Comparison of ENCODE assay signal across 8 mouse cellular contexts in genomic region chr7:35584786-35585190, GRCm38 (mm10). TPM values are rescaled to one million over a fixed set of nuclear protein-coding genes. Genes with fewer than 3 reads are reported as not detected.
A peak's percentile ranks its signal among the peaks of the same experiment; 100 is the strongest.
DNase-seq lines count a peak whose midpoint lies in the region; ATAC-seq lines count a peak whose summit lies in the region.

No protein-coding gene starts in this region.

- H3K4me1 ChIP-seq in embryonic facial prominence, embryonic 13.5 days: peaks cover 39% of the 10 kb centered on the region
- peaks cover 18% of the 10 kb centered on the region for H3K4me1 ChIP-seq in hindbrain, embryonic 14.5 days (replicated peaks; ENCODE audit: control insufficient read depth, insufficient read depth, low read length)
- peaks cover 48% of the 10 kb centered on the region for H3K4me1 ChIP-seq in liver, embryonic 16.5 days (ENCODE audit: control insufficient read depth, low read depth, low read length)
- H3K4me1 ChIP-seq in neural tube, embryonic 14.5 days (ENCODE audit: control insufficient read depth, insufficient read depth, low read length): peaks cover 21% of the 10 kb centered on the region

- no peak overlapping the region for H3K27ac ChIP-seq in embryonic facial prominence, embryonic 13.5 days
- no peak overlapping the region for H3K27ac ChIP-seq in hindbrain, embryonic 14.5 days
- no peak overlapping the region for H3K27ac ChIP-seq in liver, embryonic 16.5 days (ENCODE audit: low read length)
- no peak overlapping the region for H3K27ac ChIP-seq in neural tube, embryonic 14.5 days (ENCODE audit: low read depth, low read length)

- peaks cover 40% of the 10 kb centered on the region for H3K27me3 ChIP-seq in embryonic facial prominence, embryonic 13.5 days
- H3K27me3 ChIP-seq in hindbrain, embryonic 14.5 days (ENCODE audit: control insufficient read depth, insufficient read depth, low read length): peaks cover 32% of the 10 kb centered on the region
- peaks cover 35% of the 10 kb centered on the region for H3K27me3 ChIP-seq in liver, embryonic 16.5 days (ENCODE audit: control insufficient read depth, insufficient read depth, low read depth, low read length)
- peaks cover 19% of the 10 kb centered on the region for H3K27me3 ChIP-seq in neural tube, embryonic 14.5 days (ENCODE audit: control insufficient read depth, insufficient read depth, low read length)

- no peaks in the 10 kb centered on the region for H3K9me3 ChIP-seq in embryonic facial prominence, embryonic 13.5 days
- no peaks in the 10 kb centered on the region for H3K9me3 ChIP-seq in hindbrain, embryonic 14.5 days (ENCODE audit: control insufficient read depth, low read length)
- H3K9me3 ChIP-seq in liver, embryonic 16.5 days (replicated peaks; ENCODE audit: control insufficient read depth, low read length): no peaks in the 10 kb centered on the region
- H3K9me3 ChIP-seq in neural tube, embryonic 14.5 days (ENCODE audit: control insufficient read depth, low read length): no peaks in the 10 kb centered on the region

- under 1% methylated on average over 50 of the region's 50 CpGs for WGBS in embryonic facial prominence, embryonic 13.5 days
- WGBS in hindbrain, embryonic 14.5 days: under 1% methylated on average over 44 of the region's 50 CpGs
- under 1% methylated on average over 50 of the region's 50 CpGs for WGBS in liver, embryonic 16.5 days (ENCODE audit: insufficient replicate concordance)
- 1% methylated on average over 45 of the region's 50 CpGs for WGBS in neural tube, embryonic 14.5 days

- H3K4me3 ChIP-seq in embryonic facial prominence, embryonic 13.5 days: peak overlapping the region; percentile 69
- H3K4me3 ChIP-seq in hindbrain, embryonic 14.5 days (replicated peaks; ENCODE audit: low read length): peak overlapping the region; percentile 68
- peak overlapping the region; percentile 90 for H3K4me3 ChIP-seq in liver, embryonic 16.5 days (ENCODE audit: low read depth, low read length)
- H3K4me3 ChIP-seq in neural tube, embryonic 14.5 days (ENCODE audit: low read depth, low read length): peak overlapping the region; percentile 94

- peak overlapping the region; percentile 100 for H3K4me2 ChIP-seq in embryonic facial prominence, embryonic 13.5 days
- H3K4me2 ChIP-seq in hindbrain, embryonic 14.5 days (replicated peaks): peak overlapping the region; percentile 99
- H3K4me2 ChIP-seq in liver, embryonic 16.5 days (ENCODE audit: low read depth, low read length): peak overlapping the region; percentile 100
- H3K4me2 ChIP-seq in neural tube, embryonic 14.5 days (ENCODE audit: low read depth, low read length): peak overlapping the region; percentile 100

- peak overlapping the region; percentile 69 for H3K9ac ChIP-seq in embryonic facial prominence, embryonic 13.5 days
- peak overlapping the region; percentile 45 for H3K9ac ChIP-seq in hindbrain, embryonic 14.5 days
- H3K9ac ChIP-seq in liver, embryonic 16.5 days (ENCODE audit: low read depth, low read length): peak overlapping the region; percentile 65
- H3K9ac ChIP-seq in neural tube, embryonic 14.5 days (replicated peaks; ENCODE audit: low read depth, low read length): peak overlapping the region; percentile 44

- peak; percentile 65 for DNase-seq in CD4-positive, CD25-positive, alpha-beta regulatory T cell, adult 2 months (ENCODE audit: low read depth, low spot score)
- peak; percentile 29 to 43 for DNase-seq in CD8-positive naive resting alpha-beta T cell, adult 2 months (ENCODE audit: low read depth in 2 of 2, low spot score in 2 of 2)
- DNase-seq in hindbrain, embryonic 14.5 days (ENCODE audit: low spot score): no peak

- no peak for ATAC-seq in CD4-positive, CD25-positive, alpha-beta regulatory T cell, adult 4 months
- ATAC-seq in embryonic facial prominence, embryonic 13.5 days (ENCODE audit: insufficient number of reproducible peaks, insufficient read depth, low FRiP score, low TSS enrichment, low read depth): no peak
- ATAC-seq in hindbrain, embryonic 14.5 days (ENCODE audit: low FRiP score): no peak
- no peak for ATAC-seq in liver, embryonic 16.5 days (ENCODE audit: low read depth)
- ATAC-seq in neural tube, embryonic 14.5 days (ENCODE audit: low read depth): no peak
- no peak for ATAC-seq in activated CD4-positive, CD25-positive, alpha-beta regulatory T cell, adult 4 months

- no peaks in the 10 kb centered on the region for H3K36me3 ChIP-seq in embryonic facial prominence, embryonic 13.5 days
- H3K36me3 ChIP-seq in hindbrain, embryonic 14.5 days (replicated peaks; ENCODE audit: control insufficient read depth, insufficient read depth): no peaks in the 10 kb centered on the region
- no peaks in the 10 kb centered on the region for H3K36me3 ChIP-seq in liver, embryonic 16.5 days (ENCODE audit: control insufficient read depth, insufficient read depth)
- no peaks in the 10 kb centered on the region for H3K36me3 ChIP-seq in neural tube, embryonic 14.5 days (ENCODE audit: control insufficient read depth, insufficient read depth, low read length)

RNA-seq across cellular contexts. Expression of gene Rgs9bp, which starts 0.6 kb away (rescaled TPM):
- polyA plus RNA-seq in CD4-positive, CD25-positive, alpha-beta regulatory T cell, adult 4 months (2017; shearing (Covaris generic)): not detected
- polyA plus RNA-seq in embryonic facial prominence, embryonic 13.5 days (2015; fragmentation: Nextera tagmentation; extraction: Ambion mirVana): 0.26 and 0.28 TPM in 2 replicates
- polyA plus RNA-seq in hindbrain, embryonic 14.5 days (2014; fragmentation: Nextera tagmentation; extraction: Ambion mirVana): 0.04 and 0.17 TPM in 2 replicates
- polyA plus RNA-seq in liver, embryonic 16.5 days (2015; fragmentation: Nextera tagmentation; extraction: Ambion mirVana): 0.04 and 0.06 TPM in 2 replicates
- polyA plus RNA-seq in neural tube, embryonic 14.5 days (2014; fragmentation: Nextera tagmentation; extraction: Ambion mirVana): 0.08 and 0.30 TPM in 2 replicates
- under 1 TPM in 1 of 2 experiments, not detected in 1; 0.08 TPM for polyA plus RNA-seq in activated CD4-positive, CD25-positive, alpha-beta regulatory T cell, adult 4 months (2017; shearing (Covaris generic))

RNA-seq across cellular contexts. Expression of gene Ankrd27, which starts 1.3 kb away (rescaled TPM):
- 10 to 100 TPM; 52.8 to 73.2 TPM for polyA plus RNA-seq in CD4-positive, CD25-positive, alpha-beta regulatory T cell, adult 4 months (2017; shearing (Covaris generic))
- polyA plus RNA-seq in embryonic facial prominence, embryonic 13.5 days (2015; fragmentation: Nextera tagmentation; extraction: Ambion mirVana): 39.0 and 42.3 TPM in 2 replicates
- 18.7 and 21.6 TPM in 2 replicates for polyA plus RNA-seq in hindbrain, embryonic 14.5 days (2014; fragmentation: Nextera tagmentation; extraction: Ambion mirVana)
- polyA plus RNA-seq in liver, embryonic 16.5 days (2015; fragmentation: Nextera tagmentation; extraction: Ambion mirVana): 23.3 and 23.9 TPM in 2 replicates
- 18.5 TPM in 2 replicates for polyA plus RNA-seq in neural tube, embryonic 14.5 days (2014; fragmentation: Nextera tagmentation; extraction: Ambion mirVana)
- polyA plus RNA-seq in activated CD4-positive, CD25-positive, alpha-beta regulatory T cell, adult 4 months (2017; shearing (Covaris generic)): 10 to 100 TPM; 36.5 to 46.8 TPM

RNA-seq across cellular contexts. Expression of gene Nudt19, which starts 28.7 kb away (rescaled TPM):
- 10 to 100 TPM; 42.0 to 46.8 TPM for polyA plus RNA-seq in CD4-positive, CD25-positive, alpha-beta regulatory T cell, adult 4 months (2017; shearing (Covaris generic))
- polyA plus RNA-seq in embryonic facial prominence, embryonic 13.5 days (2015; fragmentation: Nextera tagmentation; extraction: Ambion mirVana): 57.4 and 61.9 TPM in 2 replicates
- 116 and 121 TPM in 2 replicates for polyA plus RNA-seq in hindbrain, embryonic 14.5 days (2014; fragmentation: Nextera tagmentation; extraction: Ambion mirVana)
- 50.7 and 54.6 TPM in 2 replicates for polyA plus RNA-seq in liver, embryonic 16.5 days (2015; fragmentation: Nextera tagmentation; extraction: Ambion mirVana)
- 107 and 137 TPM in 2 replicates for polyA plus RNA-seq in neural tube, embryonic 14.5 days (2014; fragmentation: Nextera tagmentation; extraction: Ambion mirVana)
- 10 to 100 TPM; 49.0 to 58.6 TPM for polyA plus RNA-seq in activated CD4-positive, CD25-positive, alpha-beta regulatory T cell, adult 4 months (2017; shearing (Covaris generic))

RNA-seq across cellular contexts. Expression of gene Tdrd12, which starts 47.2 kb away (rescaled TPM):
- not detected for polyA plus RNA-seq in CD4-positive, CD25-positive, alpha-beta regulatory T cell, adult 4 months (2017; shearing (Covaris generic))
- polyA plus RNA-seq in embryonic facial prominence, embryonic 13.5 days (2015; fragmentation: Nextera tagmentation; extraction: Ambion mirVana): 0.76 TPM in 1 of 2 replicates, not detected in the other
- polyA plus RNA-seq in hindbrain, embryonic 14.5 days (2014; fragmentation: Nextera tagmentation; extraction: Ambion mirVana): 0.53 and 0.59 TPM in 2 replicates
- polyA plus RNA-seq in liver, embryonic 16.5 days (2015; fragmentation: Nextera tagmentation; extraction: Ambion mirVana): 0.04 and 0.12 TPM in 2 replicates
- polyA plus RNA-seq in neural tube, embryonic 14.5 days (2014; fragmentation: Nextera tagmentation; extraction: Ambion mirVana): 0.50 and 1.1 TPM in 2 replicates
- not detected for polyA plus RNA-seq in activated CD4-positive, CD25-positive, alpha-beta regulatory T cell, adult 4 months (2017; shearing (Covaris generic))
